Mouse (Mus musculus): ENCODE measurements around the gene Gm28305. TPM values are rescaled to one million over a fixed set of nuclear protein-coding genes. Genes with fewer than 3 reads are reported as not detected.

Gene Gm28305
- total RNA-seq, 2 experiments from 2014 or later, result not detected

Other genes with a start within 250 kb of the Gm28305 start
- gene Nphp3, start 38.1 kb upstream of the Gm28305 start, total RNA-seq (2021), result 1 to 10 TPM; 2.3 to 3.3 TPM
- 10 to 100 TPM; 46.1 to 46.9 TPM for gene Uba5, start 22.5 kb downstream of the Gm28305 start, total RNA-seq (2021)
- gene Acad11, start 22.7 kb downstream of the Gm28305 start, total RNA-seq (2021), result 10 to 100 TPM; 59.7 to 85.9 TPM
- under 1 TPM in 1 of 2 experiments, not detected in 1; 0.17 TPM for gene Ackr4, start 86.3 kb downstream of the Gm28305 start, total RNA-seq (2021)
- 10 to 100 TPM; 43.0 to 46.9 TPM for gene Dnajc13, start 222.3 kb downstream of the Gm28305 start, total RNA-seq (2021)

Data from adrenal gland, postnatal 36 days (tissue).